ENCODE assay signal across 10 mouse cellular contexts in the genomic region with DNA sequence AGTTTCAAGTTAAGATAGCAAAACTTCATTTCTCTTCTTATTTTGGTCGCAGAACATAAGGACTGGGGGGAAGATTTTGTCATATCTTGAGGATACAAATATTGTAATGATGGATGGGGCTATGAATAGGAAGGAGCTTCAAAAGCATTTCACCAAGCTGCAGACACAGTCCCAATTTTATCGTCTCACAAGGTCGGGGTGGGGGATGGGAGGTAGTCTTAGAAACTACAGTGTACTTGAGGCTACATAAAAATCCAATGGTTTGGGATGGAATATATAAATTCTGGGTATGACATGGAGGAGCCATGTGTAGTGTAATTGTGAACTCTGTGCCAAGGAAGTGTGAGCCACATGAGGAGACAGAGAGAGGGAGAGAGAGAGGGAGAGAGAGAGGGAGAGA.
"Had no signal": no experiment of that assay in that cellular context is flagged by ENCODE, and none has a peak within 500 bp of the region (broad histone marks: within the 10 kb centered on the region; RNA-seq: fewer than 3 reads in every experiment).

No protein-coding gene starts in this region.

- ATAC-seq: midbrain, embryonic 16.5 days had no signal

- DNase-seq: lung, adult 18-20 months; lung, postnatal 10 days; lung, postnatal 4 days; midbrain, embryonic 14.5 days; retina, postnatal 1 day; spleen, adult 18-20 months; thymus, adult 18-20 months; thymus, postnatal 14 days; thymus, postnatal 36 days had no signal
